Mouse (Mus musculus): Measurements from ENCODE around the gene Copz1. TPM values are rescaled to one million over a fixed set of nuclear protein-coding genes. Genes with fewer than 3 reads are reported as not detected.

Copz1 gene
- polyA plus RNA-seq, 1 experiment from 2014 or later, result 298 TPM

GRCm38 (mm10) chr15:103347275-103347684, 74.8 kb downstream of the Copz1 start:
- no peak overlapping the region for H3K27ac ChIP-seq (ENCODE audit: low read depth, low read length)
- peaks cover 52% of the 10 kb centered on the region for H3K36me3 ChIP-seq (ENCODE audit: control insufficient read depth, insufficient read depth, low read length)
- WGBS, result 5% methylated on average over 2 of the region's 2 CpGs
- no peak overlapping the region for H3K4me2 ChIP-seq
- peaks cover 3% of the 10 kb centered on the region; the same call in 1 of the 2 replicates for H3K4me1 ChIP-seq (replicated peaks; ENCODE audit: control insufficient read depth, insufficient read depth, low read length)
- H3K9ac ChIP-seq (ENCODE audit: low read depth, low read length), result no peak overlapping the region
- H3K27me3 ChIP-seq (replicated peaks; ENCODE audit: control insufficient read depth, insufficient read depth, low read length), result no peaks in the 10 kb centered on the region
- no peak for DNase-seq (ENCODE audit: low spot score)
- ATAC-seq (replicated peaks; ENCODE audit: low FRiP score), result no peak
- H3K4me3 ChIP-seq (ENCODE audit: low read depth, low read length), result no peak overlapping the region
- no peaks in the 10 kb centered on the region for H3K9me3 ChIP-seq (ENCODE audit: control insufficient read depth, low read length)

MicroRNAs within 50 kb of the gene (microRNA counts, 519-probe panel; counts per million panel counts)
- microRNA mmu-miR-148b, result 5,593 counts per million, percentile 56 among the panel's probes with 10 or more counts

Small RNA genes lying within 50 kb of the gene (microRNA-seq; reads per million reads assigned to microRNA genes)
- gene Mir148b (ENCODE audit: borderline number of aligned reads), result 839 reads per million, percentile 70 among the genes with 10 or more reads in this experiment

Other genes with a start within 250 kb of the Copz1 start
- gene Smug1, start 105.6 kb upstream of the Copz1 start, polyA plus RNA-seq (2014; fragmentation: Nextera tagmentation; extraction: Ambion mirVana), result 12.8 and 13.3 TPM in 2 replicates
- gene Cbx5, start 32.9 kb upstream of the Copz1 start, polyA plus RNA-seq (2014; fragmentation: Nextera tagmentation; extraction: Ambion mirVana), result 116 and 126 TPM in 2 replicates
- gene Hnrnpa1, start 32.3 kb upstream of the Copz1 start, polyA plus RNA-seq (2014; fragmentation: Nextera tagmentation; extraction: Ambion mirVana), result 917 and 938 TPM in 2 replicates
- gene Nfe2, start 14.3 kb upstream of the Copz1 start, polyA plus RNA-seq (2014; fragmentation: Nextera tagmentation; extraction: Ambion mirVana), result 94.1 and 108 TPM in 2 replicates
- 0.49 and 0.78 TPM in 2 replicates for gene Gpr84, start 37.9 kb downstream of the Copz1 start, polyA plus RNA-seq (2014; fragmentation: Nextera tagmentation; extraction: Ambion mirVana)
- 23.2 and 24.8 TPM in 2 replicates for gene Zfp385a, start 67.4 kb downstream of the Copz1 start, polyA plus RNA-seq (2014; fragmentation: Nextera tagmentation; extraction: Ambion mirVana)
- 35.4 and 35.7 TPM in 2 replicates for gene Itga5, start 94.0 kb downstream of the Copz1 start, polyA plus RNA-seq (2014; fragmentation: Nextera tagmentation; extraction: Ambion mirVana)
- 0.31 TPM in 1 of 2 replicates, not detected in the other for gene Gtsf1, start 157.8 kb downstream of the Copz1 start, polyA plus RNA-seq (2014; fragmentation: Nextera tagmentation; extraction: Ambion mirVana)
- not detected in 2 replicates for gene Gtsf2, start 175.8 kb downstream of the Copz1 start, polyA plus RNA-seq (2014; fragmentation: Nextera tagmentation; extraction: Ambion mirVana)
- gene Nckap1l, start 181.1 kb downstream of the Copz1 start, polyA plus RNA-seq (2014; fragmentation: Nextera tagmentation; extraction: Ambion mirVana), result 11.2 and 12.7 TPM in 2 replicates
- gene Pde1b, start 230.3 kb downstream of the Copz1 start, polyA plus RNA-seq (2014; fragmentation: Nextera tagmentation; extraction: Ambion mirVana), result 0.87 and 1.1 TPM in 2 replicates

All from liver, embryonic 11.5 days (tissue).